Mouse (Mus musculus) cerebellum, adult 11 months (tissue): ENCODE measurements at regions not wholly inside any gene's neighbourhood (a gene's known extent, or its start where the extent isn't known, plus 50 kb on each side); places are given as distances from the start of the nearest gene placed in this dataset.

Experiments used
- DNase-seq: peaks from one replicate; pipeline ENCODE4 v3.0.0; 2022

GRCm38 (mm10) chr9:115551501-115551900, 241.3 kb upstream of the Stt3b start:
- DNase-seq: no peak

- DNase-seq: no peak
These were observed 247.9 kb upstream of the Stt3b start for GRCm38 (mm10) chr9:115558131-115558530.

GRCm38 (mm10) chr9:115559521-115559920, 249.3 kb upstream of the Stt3b start:
- DNase-seq: no peak

- no peak for DNase-seq
These were observed 251.0 kb upstream of the Stt3b start for GRCm38 (mm10) chr9:115561207-115561606.

GRCm38 (mm10) chr9:115562783-115563182, 252.6 kb upstream of the Stt3b start:
- DNase-seq: no peak

- no peak for DNase-seq
These were observed 254.1 kb upstream of the Stt3b start for GRCm38 (mm10) chr9:115564366-115564765.

GRCm38 (mm10) chr9:115568693-115569334, 258.6 kb upstream of the Stt3b start:
- DNase-seq: no peak

GRCm38 (mm10) chr9:115570998-115571397, 260.8 kb upstream of the Stt3b start:
- DNase-seq: no peak

- DNase-seq: no peak
These were observed 270.9 kb upstream of the Stt3b start for GRCm38 (mm10) chr9:115581116-115581515.

GRCm38 (mm10) chr9:115583548-115583947, 273.3 kb upstream of the Stt3b start:
- DNase-seq: no peak

GRCm38 (mm10) chr9:115584874-115585273, 274.7 kb upstream of the Stt3b start:
- no peak for DNase-seq

GRCm38 (mm10) chr9:115592466-115592865, 282.2 kb upstream of the Stt3b start:
- no peak for DNase-seq

- no peak for DNase-seq
These were observed 290.0 kb upstream of the Stt3b start for GRCm38 (mm10) chr9:115600228-115600627.

- DNase-seq: no peak
These were observed 290.6 kb upstream of the Stt3b start for GRCm38 (mm10) chr9:115600826-115601225.

GRCm38 (mm10) chr9:115602772-115603171, 292.6 kb upstream of the Stt3b start:
- DNase-seq: no peak

GRCm38 (mm10) chr9:115604450-115604849, 294.2 kb upstream of the Stt3b start:
- peak; percentile 3 for DNase-seq

GRCm38 (mm10) chr9:115604968-115605682, 294.9 kb upstream of the Stt3b start:
- DNase-seq: no peak

- DNase-seq: no peak
These were observed 297.7 kb upstream of the Stt3b start for GRCm38 (mm10) chr9:115607961-115608360.

GRCm38 (mm10) chr9:115608377-115608776, 298.2 kb upstream of the Stt3b start:
- no peak for DNase-seq

- DNase-seq: no peak
These were observed 299.4 kb upstream of the Gadl1 start for GRCm38 (mm10) chr9:115609904-115610303.

GRCm38 (mm10) chr9:115611713-115612112, 297.5 kb upstream of the Gadl1 start:
- DNase-seq: no peak

GRCm38 (mm10) chr9:115612908-115613307, 296.3 kb upstream of the Gadl1 start:
- no peak for DNase-seq

GRCm38 (mm10) chr9:115614007-115614406, 295.2 kb upstream of the Gadl1 start:
- DNase-seq: no peak

- no peak for DNase-seq
These were observed 291.3 kb upstream of the Gadl1 start for GRCm38 (mm10) chr9:115617909-115618308.

GRCm38 (mm10) chr9:115623948-115624347, 285.3 kb upstream of the Gadl1 start:
- DNase-seq: no peak
